Mouse (Mus musculus): ENCODE results near the gene Gm17655. TPM values are rescaled to one million over a fixed set of nuclear protein-coding genes. Genes with fewer than 3 reads are reported as not detected.
"Not testable (repeated sequence)": the region's sequence is repeated elsewhere in the genome, so short reads cannot be mapped to it uniquely, and the experiment has no call there.

The Gm17655 gene
- polyA plus RNA-seq, 1 experiment from 2014 or later, result 7.4 TPM

DNA sequence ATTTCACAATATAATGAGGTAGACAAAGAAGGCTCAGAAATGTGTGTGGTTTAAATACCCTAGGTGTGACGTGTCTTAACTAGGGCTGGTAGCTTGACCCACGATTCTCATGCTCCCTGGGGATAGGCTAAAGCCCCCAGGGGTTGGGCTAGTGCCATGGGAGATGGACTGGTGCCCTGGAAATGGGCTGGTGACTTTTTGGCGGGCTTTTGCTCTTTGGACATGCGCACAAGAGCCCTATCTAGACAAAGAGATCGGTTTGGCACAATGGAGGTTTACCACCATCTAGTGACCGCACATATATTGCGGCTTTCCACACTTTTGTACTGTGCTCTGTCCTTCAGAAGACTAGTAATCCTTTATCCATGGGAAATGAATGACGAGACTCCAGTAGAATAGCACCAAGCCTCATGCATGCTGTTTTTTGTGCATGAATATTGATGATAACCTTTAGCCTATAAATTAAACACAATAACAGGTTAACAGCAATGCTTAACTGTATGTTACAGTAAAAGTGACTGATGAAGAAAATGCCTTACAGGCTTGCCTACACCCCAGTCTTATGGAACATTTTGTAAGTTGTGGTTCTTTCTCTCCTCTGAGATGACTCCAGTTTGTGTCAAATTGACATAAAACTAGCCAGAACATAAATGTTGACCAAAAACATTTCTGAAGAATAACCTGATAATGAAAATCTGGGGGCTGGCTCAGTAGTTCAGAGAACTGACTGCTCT is 48.5 kb downstream of the Gm17655 start:
- peak; percentile 66 for ATAC-seq (ENCODE audit: low FRiP score)
- H3K27ac ChIP-seq; H3K27me3 ChIP-seq; H3K9me3 ChIP-seq; H3K36me3 ChIP-seq; H3K4me1 ChIP-seq (replicated peaks): not testable (repeated sequence)
- H3K9ac ChIP-seq, result peak overlapping the region; percentile 29; the same call in 1 of the 2 replicates
- H3K4me3 ChIP-seq, result peak overlapping the region; percentile 20
- 47% methylated on average over 8 of the region's 8 CpGs for WGBS
- peak overlapping the region; percentile 27 for H3K4me2 ChIP-seq

- Histone ChIP-seq H3K9ac (peak overlapping the region; percentile 29; the same call in 1 of the 2 replicates), H3K4me3 (peak overlapping the region; percentile 20), H3K4me2 (peak overlapping the region; percentile 27), H3K9me3 (peaks cover 9% of the 10 kb centered on the region; the same call in 1 of the 2 replicates), H3K36me3 (no peaks in the 10 kb centered on the region), H3K4me1 (replicated peaks) (no peaks in the 10 kb centered on the region), H3K27me3 (no peaks in the 10 kb centered on the region), H3K27ac (no peak overlapping the region; the same call in 1 of the 2 replicates)
- 59% methylated on average over 9 of the region's 9 CpGs for WGBS
- peak; percentile 17; the same call in 1 of the 2 replicates for ATAC-seq (ENCODE audit: low FRiP score)
These were observed 49.0 kb downstream of the Gm17655 start for GRCm38 (mm10) chr5:110023273-110023672.

DNA sequence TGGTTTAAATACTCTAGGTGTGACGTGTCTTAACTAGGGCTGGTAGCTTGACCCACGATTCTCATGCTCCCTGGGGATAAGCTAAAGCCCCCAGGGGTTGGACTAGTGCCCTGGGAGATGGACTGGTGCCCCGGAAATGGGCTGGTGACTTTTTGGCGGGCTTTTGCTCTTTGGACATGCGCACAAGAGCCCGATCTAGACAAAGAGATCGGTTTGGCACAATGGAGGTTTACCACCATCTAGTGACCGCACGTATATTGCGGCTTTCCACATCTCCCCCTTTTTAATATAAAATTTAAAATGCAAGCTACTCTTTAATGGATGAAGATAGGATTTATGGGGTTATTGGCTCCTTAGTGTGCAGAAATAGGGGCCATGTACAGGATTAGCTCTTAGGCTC is 56.5 kb downstream of the Gm17655 start:
- not testable (repeated sequence) for ATAC-seq (ENCODE audit: low FRiP score); H3K9ac ChIP-seq; H3K27ac ChIP-seq; H3K27me3 ChIP-seq; H3K4me1 ChIP-seq (replicated peaks); H3K4me3 ChIP-seq; H3K36me3 ChIP-seq; H3K4me2 ChIP-seq
- peaks cover 31% of the 10 kb centered on the region for H3K9me3 ChIP-seq
- WGBS, result 86% methylated on average over 10 of the region's 10 CpGs

Other genes with a start within 250 kb of the Gm17655 start
- 0.53 and 0.56 TPM in 2 replicates for gene Gm15446, start 149.1 kb downstream of the Gm17655 start, polyA plus RNA-seq (2015; fragmentation: Nextera tagmentation; extraction: Ambion mirVana)
- gene Zfp932, start 76.0 kb downstream of the Gm17655 start, polyA plus RNA-seq (2015; fragmentation: Nextera tagmentation; extraction: Ambion mirVana), result 21.1 and 22.5 TPM in 2 replicates
- gene Gm35315, start 21.9 kb upstream of the Gm17655 start, polyA plus RNA-seq (2015; fragmentation: Nextera tagmentation; extraction: Ambion mirVana), result 0.61 and 0.77 TPM in 2 replicates
- gene Plcxd1, start 27.5 kb upstream of the Gm17655 start, polyA plus RNA-seq (2015; fragmentation: Nextera tagmentation; extraction: Ambion mirVana), result 2.5 and 3.2 TPM in 2 replicates
- gene Gtpbp6, start 35.7 kb upstream of the Gm17655 start, polyA plus RNA-seq (2015; fragmentation: Nextera tagmentation; extraction: Ambion mirVana), result 53.2 and 55.5 TPM in 2 replicates
- gene Zfp605, start 37.6 kb upstream of the Gm17655 start, polyA plus RNA-seq (2015; fragmentation: Nextera tagmentation; extraction: Ambion mirVana), result 15.2 and 18.2 TPM in 2 replicates
- gene Chfr, start 63.3 kb upstream of the Gm17655 start, polyA plus RNA-seq (2015; fragmentation: Nextera tagmentation; extraction: Ambion mirVana), result 102 TPM in 2 replicates
- gene Golga3, start 104.2 kb upstream of the Gm17655 start, polyA plus RNA-seq (2015; fragmentation: Nextera tagmentation; extraction: Ambion mirVana), result 22.1 and 22.9 TPM in 2 replicates
- 22.8 and 23.8 TPM in 2 replicates for gene Ankle2, start 158.5 kb upstream of the Gm17655 start, polyA plus RNA-seq (2015; fragmentation: Nextera tagmentation; extraction: Ambion mirVana)
- gene Pgam5, start 197.4 kb upstream of the Gm17655 start, polyA plus RNA-seq (2015; fragmentation: Nextera tagmentation; extraction: Ambion mirVana), result 89.4 and 93.9 TPM in 2 replicates
- gene Pxmp2, start 213.7 kb upstream of the Gm17655 start, polyA plus RNA-seq (2015; fragmentation: Nextera tagmentation; extraction: Ambion mirVana), result 9.8 and 10.5 TPM in 2 replicates
- 8.2 and 9.1 TPM in 2 replicates for gene Pole, start 213.8 kb upstream of the Gm17655 start, polyA plus RNA-seq (2015; fragmentation: Nextera tagmentation; extraction: Ambion mirVana)